Mouse (Mus musculus): Measurements from ENCODE around the gene Zmynd11. TPM values are rescaled to one million over a fixed set of nuclear protein-coding genes. Genes with fewer than 3 reads are reported as not detected.

Zmynd11 gene
- polyA plus RNA-seq, 1 experiment = 288 TPM

GRCm38 (mm10) chr13:9674126-9674525 is 91.0 kb downstream of the Zmynd11 start:
- 100% methylated on average over 1 of the region's 1 CpGs for WGBS
- Histone ChIP-seq H3K4me1 (ENCODE audit: control insufficient read depth, insufficient read depth, low read length) (no peaks in the 10 kb centered on the region), H3K4me3 (replicated peaks; ENCODE audit: insufficient read depth, low read depth, low read length) (no peak overlapping the region), H3K27me3 (ENCODE audit: control insufficient read depth, insufficient read depth, low read length) (no peaks in the 10 kb centered on the region), H3K27ac (ENCODE audit: insufficient read depth, low read length) (no peak overlapping the region)
- DNase-seq = peak in 1 of 2 experiments; percentile 5
- TF ChIP-seq CTCF (IDR thresholded peaks at IDR 0.05; ENCODE audit: borderline replicate concordance, insufficient read depth, low read depth, low read length) (no peak), POLR2A (IDR thresholded peaks at IDR 0.05; ENCODE audit: borderline replicate concordance, insufficient read depth, low read length) (no peak)

- Histone ChIP-seq H3K27me3 (ENCODE audit: control insufficient read depth, insufficient read depth, low read length) (no peaks in the 10 kb centered on the region), H3K4me3 (replicated peaks; ENCODE audit: insufficient read depth, low read depth, low read length) (no peak overlapping the region), H3K27ac (ENCODE audit: insufficient read depth, low read length) (no peak overlapping the region), H3K4me1 (ENCODE audit: control insufficient read depth, insufficient read depth, low read length) (no peaks in the 10 kb centered on the region)
- WGBS = 90% methylated on average over 5 of the region's 5 CpGs
- TF ChIP-seq CTCF (IDR thresholded peaks at IDR 0.05; ENCODE audit: borderline replicate concordance, insufficient read depth, low read depth, low read length) (no peak), POLR2A (IDR thresholded peaks at IDR 0.05; ENCODE audit: borderline replicate concordance, insufficient read depth, low read length) (no peak)
- no peak for DNase-seq
Observed at GRCm38 (mm10) chr13:9669246-9669645, 95.9 kb downstream of the Zmynd11 start.

GRCm38 (mm10) chr13:9667954-9668496 is 97.1 kb downstream of the Zmynd11 start:
- no peak overlapping the region for H3K4me3 ChIP-seq (replicated peaks; ENCODE audit: insufficient read depth, low read depth, low read length)
- no peak for TF ChIP-seq POLR2A (IDR thresholded peaks at IDR 0.05; ENCODE audit: borderline replicate concordance, insufficient read depth, low read length)
- no peak for TF ChIP-seq CTCF (IDR thresholded peaks at IDR 0.05; ENCODE audit: borderline replicate concordance, insufficient read depth, low read depth, low read length)
- H3K4me1 ChIP-seq (ENCODE audit: control insufficient read depth, insufficient read depth, low read length) = no peaks in the 10 kb centered on the region
- DNase-seq = no peak
- WGBS = 78% methylated on average over 7 of the region's 7 CpGs
- no peaks in the 10 kb centered on the region for H3K27me3 ChIP-seq (ENCODE audit: control insufficient read depth, insufficient read depth, low read length)
- no peak overlapping the region for H3K27ac ChIP-seq (ENCODE audit: insufficient read depth, low read length)

GRCm38 (mm10) chr13:9663593-9663992 is 101.5 kb downstream of the Zmynd11 start:
- no peak for TF ChIP-seq CTCF (IDR thresholded peaks at IDR 0.05; ENCODE audit: borderline replicate concordance, insufficient read depth, low read depth, low read length)
- no peak for TF ChIP-seq POLR2A (IDR thresholded peaks at IDR 0.05; ENCODE audit: borderline replicate concordance, insufficient read depth, low read length)
- Histone ChIP-seq H3K27ac (ENCODE audit: insufficient read depth, low read length) (no peak overlapping the region), H3K27me3 (ENCODE audit: control insufficient read depth, insufficient read depth, low read length) (no peaks in the 10 kb centered on the region), H3K4me3 (replicated peaks; ENCODE audit: insufficient read depth, low read depth, low read length) (no peak overlapping the region), H3K4me1 (ENCODE audit: control insufficient read depth, insufficient read depth, low read length) (no peaks in the 10 kb centered on the region)
- no peak for DNase-seq
- 95% methylated on average over 1 of the region's 1 CpGs for WGBS

GRCm38 (mm10) chr13:9660711-9661110 is 104.4 kb downstream of the Zmynd11 start:
- 93% methylated on average over 1 of the region's 1 CpGs for WGBS
- no peak overlapping the region for H3K4me3 ChIP-seq (replicated peaks; ENCODE audit: insufficient read depth, low read depth, low read length)
- H3K27ac ChIP-seq (ENCODE audit: insufficient read depth, low read length) = no peak overlapping the region
- no peak for DNase-seq
- no peaks in the 10 kb centered on the region for H3K4me1 ChIP-seq (ENCODE audit: control insufficient read depth, insufficient read depth, low read length)
- no peaks in the 10 kb centered on the region for H3K27me3 ChIP-seq (ENCODE audit: control insufficient read depth, insufficient read depth, low read length)
- TF ChIP-seq POLR2A (IDR thresholded peaks at IDR 0.05; ENCODE audit: borderline replicate concordance, insufficient read depth, low read length) (no peak), CTCF (IDR thresholded peaks at IDR 0.05; ENCODE audit: borderline replicate concordance, insufficient read depth, low read depth, low read length) (no peak)

GRCm38 (mm10) chr13:9656613-9657012 is 108.5 kb downstream of the Zmynd11 start:
- no peak for TF ChIP-seq POLR2A (IDR thresholded peaks at IDR 0.05; ENCODE audit: borderline replicate concordance, insufficient read depth, low read length)
- no peak for TF ChIP-seq CTCF (IDR thresholded peaks at IDR 0.05; ENCODE audit: borderline replicate concordance, insufficient read depth, low read depth, low read length)
- Histone ChIP-seq H3K27ac (ENCODE audit: insufficient read depth, low read length) (no peak overlapping the region), H3K4me1 (ENCODE audit: control insufficient read depth, insufficient read depth, low read length) (no peaks in the 10 kb centered on the region), H3K27me3 (ENCODE audit: control insufficient read depth, insufficient read depth, low read length) (no peaks in the 10 kb centered on the region), H3K4me3 (replicated peaks; ENCODE audit: insufficient read depth, low read depth, low read length) (no peak overlapping the region)
- no peak for DNase-seq
- WGBS = 83% methylated on average over 6 of the region's 6 CpGs

- Histone ChIP-seq H3K4me3 (replicated peaks; ENCODE audit: insufficient read depth, low read depth, low read length) (no peak overlapping the region), H3K27ac (ENCODE audit: insufficient read depth, low read length) (no peak overlapping the region), H3K27me3 (ENCODE audit: control insufficient read depth, insufficient read depth, low read length) (no peaks in the 10 kb centered on the region), H3K4me1 (ENCODE audit: control insufficient read depth, insufficient read depth, low read length) (no peaks in the 10 kb centered on the region)
- TF ChIP-seq POLR2A (IDR thresholded peaks at IDR 0.05; ENCODE audit: borderline replicate concordance, insufficient read depth, low read length) (no peak), CTCF (IDR thresholded peaks at IDR 0.05; ENCODE audit: borderline replicate concordance, insufficient read depth, low read depth, low read length) (no peak)
- DNase-seq = no peak
- WGBS = 80% methylated on average over 3 of the region's 3 CpGs
Observed at GRCm38 (mm10) chr13:9653018-9653417, 112.1 kb downstream of the Zmynd11 start.

- DNase-seq = no peak
- Histone ChIP-seq H3K27me3 (ENCODE audit: control insufficient read depth, insufficient read depth, low read length) (no peaks in the 10 kb centered on the region), H3K4me3 (replicated peaks; ENCODE audit: insufficient read depth, low read depth, low read length) (no peak overlapping the region), H3K4me1 (ENCODE audit: control insufficient read depth, insufficient read depth, low read length) (no peaks in the 10 kb centered on the region), H3K27ac (ENCODE audit: insufficient read depth, low read length) (no peak overlapping the region)
- TF ChIP-seq CTCF (IDR thresholded peaks at IDR 0.05; ENCODE audit: borderline replicate concordance, insufficient read depth, low read depth, low read length) = no peak
- no peak for TF ChIP-seq POLR2A (IDR thresholded peaks at IDR 0.05; ENCODE audit: borderline replicate concordance, insufficient read depth, low read length)
Observed at GRCm38 (mm10) chr13:9650580-9650979, 114.5 kb downstream of the Zmynd11 start.

All from cerebellum, adult 2 months (tissue).